Mouse (Mus musculus) limb, embryonic 15.5 days (tissue): ENCODE data around the gene Ccl26. TPM values are rescaled to one million over a fixed set of nuclear protein-coding genes. Genes with fewer than 3 reads are reported as not detected.

Experiments used
- ATAC-seq: fragments of 200-750 bp; cut with Nextera tagmentation; 2 replicates; pipeline ENCODE4 v1.8.0; 2017; ENCODE audit warnings: low read depth, moderate TSS enrichment; ENCODE audit not compliant: insufficient number of reproducible peaks, low FRiP score, low TSS enrichment
- H3K27ac ChIP-seq: fragments of 300-500 bp; sonication (generic); 2 replicates; pipeline ENCODE4 v1.5.1; 2015; ENCODE audit warnings: moderate library complexity, mild to moderate bottlenecking, inconsistent platforms
- H3K27me3 ChIP-seq: fragments of 300-500 bp; sonication (generic); 2 replicates; pipeline ENCODE4 v1.6.1; 2015; ENCODE audit warnings: inconsistent platforms
- H3K36me3 ChIP-seq: fragments of 300-500 bp; sonication (generic); 2 replicates; pipeline ENCODE4 v1.6.1; 2015; ENCODE audit warnings: inconsistent platforms
- H3K4me1 ChIP-seq: fragments of 300-500 bp; sonication (generic); 2 replicates; pipeline ENCODE4 v1.6.1; 2015; ENCODE audit warnings: inconsistent platforms
- H3K4me2 ChIP-seq: fragments of 300-500 bp; sonication (generic); 2 replicates; pipeline ENCODE4 v1.6.1; 2015; ENCODE audit warnings: mild to moderate bottlenecking, inconsistent platforms
- H3K4me3 ChIP-seq: fragments of 300-500 bp; sonication (generic); 2 replicates; pipeline ENCODE4 v1.5.1; 2015; ENCODE audit warnings: mild to moderate bottlenecking, inconsistent platforms
- H3K9ac ChIP-seq: fragments of 300-500 bp; sonication (generic); 2 replicates; pipeline ENCODE4 v1.6.1; 2015; ENCODE audit warnings: inconsistent platforms
- H3K9me3 ChIP-seq: fragments of 300-500 bp; sonication (generic); 2 replicates; pipeline ENCODE4 v1.6.1; 2016; ENCODE audit warnings: inconsistent platforms
- WGBS: fragments of 180-500 bp; shearing (Covaris S2); methylation state at CpG from one replicate; pipeline ENCODE4 v1.1.7; 2015; 5-methylcytosine and 5-hydroxymethylcytosine counted together
- polyA plus RNA-seq: library from polyadenylated mRNA; unstranded; fragments of >200 nt; fragmentation: Nextera tagmentation; extraction: Ambion mirVana; gene quantifications from 2 replicates; pipeline ENCODE4 v1.2.1, GENCODE M21; 2015

Gene Ccl26
- polyA plus RNA-seq, 1 experiment from 2014 or later = not detected

DNA sequence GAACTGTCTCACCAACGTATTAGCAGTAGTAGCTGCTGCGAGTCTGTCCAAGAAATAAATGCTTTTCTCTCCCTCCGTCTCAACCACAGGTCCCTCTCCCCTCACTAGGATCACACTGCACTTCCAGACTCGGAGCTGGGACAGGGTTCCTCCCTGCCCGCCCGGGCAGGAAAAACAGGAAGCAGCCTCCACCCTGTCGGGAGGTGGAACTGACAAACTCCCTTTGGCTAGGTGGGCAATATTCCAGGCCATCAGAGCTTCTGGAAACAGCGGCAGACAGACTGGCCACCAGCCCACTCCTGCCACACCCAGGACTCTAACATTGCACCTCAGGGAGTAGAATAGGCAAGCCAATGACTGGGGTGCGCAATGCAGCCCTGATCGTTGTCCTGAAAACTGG, 29.9 kb downstream of the Ccl26 start:
- peak overlapping the region; percentile 10 for H3K4me2 ChIP-seq
- WGBS = 41% methylated on average over 10 of the region's 10 CpGs
- ATAC-seq = peak; percentile 38; the same call in 1 of the 2 replicates

DNA sequence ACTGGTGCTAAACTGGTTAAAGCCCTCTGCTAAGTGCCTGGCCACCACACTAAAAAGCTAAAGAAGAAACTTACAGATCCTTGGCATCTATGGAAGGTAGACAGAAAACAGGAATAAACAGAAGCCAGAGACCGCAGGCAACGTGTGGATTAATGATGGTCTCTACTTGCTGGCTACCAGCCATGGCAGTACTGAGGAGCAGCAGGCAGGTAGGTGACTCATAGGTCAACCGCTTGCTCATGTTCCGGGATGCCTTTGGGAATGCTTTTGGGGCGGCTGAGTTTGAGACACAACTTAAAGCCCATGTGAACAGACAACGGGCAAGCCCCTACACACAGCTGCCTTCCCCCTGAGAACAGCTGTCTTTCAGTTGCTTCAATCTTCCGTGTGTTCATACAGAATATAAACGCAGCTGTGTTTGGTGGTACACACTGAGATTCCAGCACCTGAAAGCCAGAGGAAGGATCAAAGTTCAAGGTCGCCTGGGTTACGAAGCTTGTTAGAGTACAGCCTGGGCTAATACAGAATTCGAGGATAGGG, 32.0 kb downstream of the Ccl26 start:
- no peaks in the 10 kb centered on the region; the same call in 1 of the 2 replicates for H3K9me3 ChIP-seq
- no peak for ATAC-seq

More for the DNA sequence above, 29.9 kb downstream of the Ccl26 start:
- H3K4me3 ChIP-seq = no peak overlapping the region
- peaks cover 7% of the 10 kb centered on the region; the same call in 1 of the 2 replicates for H3K36me3 ChIP-seq
- H3K27me3 ChIP-seq = no peaks in the 10 kb centered on the region
- peak overlapping the region; percentile 80 for H3K27ac ChIP-seq
- H3K9me3 ChIP-seq = no peaks in the 10 kb centered on the region; the same call in 1 of the 2 replicates
- no peak overlapping the region for H3K9ac ChIP-seq
- peaks cover 24% of the 10 kb centered on the region for H3K4me1 ChIP-seq

DNA sequence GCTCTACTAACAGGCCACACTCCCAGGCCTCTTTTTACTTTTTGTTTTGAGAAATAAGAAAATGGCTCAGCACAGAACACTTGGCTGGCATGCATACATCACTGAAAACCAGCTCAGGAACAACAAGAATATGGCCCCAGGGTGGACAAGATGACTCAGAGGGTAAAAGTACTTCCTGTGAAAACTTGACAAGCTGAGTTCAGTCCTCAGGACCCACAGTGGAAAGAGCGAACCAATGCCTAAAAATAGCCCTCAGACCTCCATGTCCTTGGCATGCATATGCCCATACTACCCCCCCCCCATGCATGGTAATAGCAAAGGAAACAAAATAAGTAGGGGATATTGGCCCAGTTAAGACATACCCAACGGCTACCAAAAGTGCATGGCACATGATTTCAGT, 33.4 kb downstream of the Ccl26 start:
- no peak for ATAC-seq

More for the DNA sequence above, 32.0 kb downstream of the Ccl26 start:
- Histone ChIP-seq H3K36me3 (peaks cover 9% of the 10 kb centered on the region; the same call in 1 of the 2 replicates), H3K9ac (no peak overlapping the region), H3K4me2 (no peak overlapping the region), H3K27ac (no peak overlapping the region), H3K4me3 (no peak overlapping the region), H3K27me3 (no peaks in the 10 kb centered on the region), H3K4me1 (peaks cover 24% of the 10 kb centered on the region)
- WGBS = 69% methylated on average over 11 of the region's 11 CpGs

DNA sequence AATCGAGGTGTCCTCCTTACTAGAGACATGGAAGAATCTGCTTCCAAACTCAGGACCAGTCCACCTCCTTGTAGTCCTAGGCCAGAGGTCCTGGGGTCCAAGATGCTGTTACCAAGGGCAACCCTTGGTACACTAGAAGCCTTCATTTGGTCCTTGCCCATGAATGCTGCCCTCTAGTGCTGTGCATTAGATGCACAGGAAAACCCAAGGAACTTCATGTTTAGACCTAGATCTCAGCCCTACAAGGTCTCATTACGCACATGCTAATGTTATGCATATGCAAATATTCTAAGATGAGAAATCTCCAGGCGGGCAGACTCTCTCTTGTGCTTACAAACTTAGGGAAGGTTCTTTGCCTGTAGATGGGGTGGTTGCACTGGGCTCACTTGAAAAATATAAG, 34.1 kb downstream of the Ccl26 start:
- WGBS = 85% methylated on average over 3 of the region's 3 CpGs

More for the DNA sequence above, 33.4 kb downstream of the Ccl26 start:
- peaks cover 9% of the 10 kb centered on the region; the same call in 1 of the 2 replicates for H3K36me3 ChIP-seq
- 61% methylated on average over 2 of the region's 2 CpGs for WGBS
- no peak overlapping the region for H3K27ac ChIP-seq
- no peak overlapping the region for H3K9ac ChIP-seq
- no peaks in the 10 kb centered on the region for H3K27me3 ChIP-seq
- peaks cover 38% of the 10 kb centered on the region for H3K4me1 ChIP-seq
- H3K9me3 ChIP-seq = no peaks in the 10 kb centered on the region; the same call in 1 of the 2 replicates
- H3K4me2 ChIP-seq = no peak overlapping the region
- no peak overlapping the region for H3K4me3 ChIP-seq

DNA sequence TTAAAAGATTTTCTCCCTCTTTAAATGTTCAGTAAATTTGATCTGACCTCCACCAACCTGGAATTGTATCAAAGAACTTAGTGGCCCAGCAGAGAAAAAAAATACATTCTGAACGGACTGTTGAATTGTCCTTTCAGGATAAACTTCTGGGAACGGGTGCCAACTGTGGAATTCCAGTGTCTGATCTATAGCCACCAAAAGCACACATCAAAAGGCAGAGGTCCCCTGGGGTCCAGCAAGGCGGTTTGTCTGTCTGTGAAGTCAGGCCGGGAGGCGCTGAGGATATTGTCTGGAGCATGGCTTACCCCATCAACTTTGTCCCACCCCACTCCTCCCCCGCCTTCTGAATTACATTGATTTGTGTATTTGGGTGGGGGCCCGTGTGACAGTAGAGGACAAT, 35.4 kb downstream of the Ccl26 start:
- no peak for ATAC-seq
- Histone ChIP-seq H3K9me3 (no peaks in the 10 kb centered on the region; the same call in 1 of the 2 replicates), H3K4me3 (no peak overlapping the region), H3K36me3 (peaks cover 9% of the 10 kb centered on the region; the same call in 1 of the 2 replicates), H3K27me3 (no peaks in the 10 kb centered on the region), H3K9ac (no peak overlapping the region), H3K27ac (no peak overlapping the region), H3K4me1 (peaks cover 37% of the 10 kb centered on the region), H3K4me2 (no peak overlapping the region)
- WGBS = 34% methylated on average over 7 of the region's 7 CpGs

More for the DNA sequence above, 34.1 kb downstream of the Ccl26 start:
- H3K4me3 ChIP-seq = no peak overlapping the region
- H3K9ac ChIP-seq = no peak overlapping the region
- H3K9me3 ChIP-seq = no peaks in the 10 kb centered on the region; the same call in 1 of the 2 replicates
- no peaks in the 10 kb centered on the region for H3K27me3 ChIP-seq
- H3K27ac ChIP-seq = no peak overlapping the region
- peaks cover 44% of the 10 kb centered on the region for H3K4me1 ChIP-seq
- no peak for ATAC-seq
- no peak overlapping the region for H3K4me2 ChIP-seq
- H3K36me3 ChIP-seq = peaks cover 9% of the 10 kb centered on the region; the same call in 1 of the 2 replicates

DNA sequence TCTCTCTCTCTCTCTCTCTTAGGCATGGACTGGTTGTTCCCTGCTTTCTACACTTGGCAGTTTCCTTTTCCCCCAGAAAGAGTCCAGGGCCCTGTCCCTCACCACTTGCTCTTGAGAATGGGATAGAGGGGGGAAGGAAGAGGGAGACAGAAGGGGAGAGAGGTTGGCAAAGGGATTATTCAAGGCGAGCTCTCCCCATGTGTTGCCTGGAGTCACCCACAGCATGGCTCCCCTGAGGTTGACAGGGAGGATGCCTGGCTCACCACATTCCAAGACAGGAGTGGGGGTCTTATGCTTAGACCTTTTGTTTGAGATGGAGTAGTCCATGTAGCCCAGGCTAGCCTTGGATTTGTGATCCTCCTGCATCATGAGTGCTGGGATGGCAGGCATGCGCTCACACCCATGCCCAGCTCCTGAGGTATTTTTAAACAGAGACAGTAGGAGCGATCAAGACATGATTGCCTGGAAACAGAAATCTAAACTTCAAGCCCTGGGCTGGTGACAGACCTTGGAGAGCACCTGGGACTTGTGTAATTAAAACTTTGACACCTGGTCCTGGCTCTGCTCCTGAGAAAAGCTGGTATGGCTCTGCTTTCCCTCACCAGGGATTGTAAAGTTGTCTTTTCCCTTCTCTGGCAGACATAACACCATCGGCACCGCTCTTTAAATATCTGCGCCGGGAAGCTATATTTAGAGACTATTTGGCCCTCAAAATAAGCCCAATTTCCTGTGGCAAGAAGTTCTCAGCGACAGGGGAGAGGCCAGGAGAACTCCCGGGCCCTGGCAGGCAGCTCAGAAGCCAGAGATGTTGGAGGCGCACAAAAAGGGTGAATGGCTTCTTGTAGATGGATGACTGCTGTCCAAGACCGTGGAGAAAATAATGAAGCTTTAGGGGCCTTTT, 38.5 kb downstream of the Ccl26 start:
- WGBS = 31% methylated on average over 11 of the region's 11 CpGs
- Histone ChIP-seq H3K4me2 (0 out of 2 replicates have a peak overlapping the region, but pooled peaks have one; percentile 1), H3K27me3 (no peaks in the 10 kb centered on the region), H3K4me3 (no peak overlapping the region), H3K27ac (peak overlapping the region; percentile 71), H3K36me3 (peaks cover 2% of the 10 kb centered on the region; the same call in 1 of the 2 replicates), H3K4me1 (peaks cover 29% of the 10 kb centered on the region), H3K9ac (no peak overlapping the region), H3K9me3 (no peaks in the 10 kb centered on the region)
- no peak for ATAC-seq

DNA sequence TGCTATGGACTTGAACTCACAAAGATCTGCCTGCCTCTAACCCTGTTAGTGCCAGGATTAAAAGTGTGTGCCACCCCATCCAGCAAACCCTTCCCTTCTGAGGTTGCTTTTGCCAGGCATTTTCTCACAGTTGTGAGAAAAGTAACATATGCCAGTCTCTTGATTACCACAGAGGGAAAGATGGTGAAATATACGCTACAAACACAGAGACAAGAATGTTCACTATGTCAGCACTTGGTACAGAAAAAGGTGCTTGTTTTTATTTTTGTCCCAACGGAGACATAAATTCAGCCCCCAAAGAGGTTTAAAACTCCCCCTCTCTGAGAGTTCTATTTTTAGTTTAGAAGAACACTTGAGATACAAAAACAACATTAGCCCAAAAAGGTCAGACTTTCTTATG, 39.3 kb downstream of the Ccl26 start:
- Histone ChIP-seq H3K4me2 (no peak overlapping the region), H3K27me3 (no peaks in the 10 kb centered on the region), H3K9me3 (no peaks in the 10 kb centered on the region), H3K4me3 (no peak overlapping the region), H3K4me1 (peaks cover 27% of the 10 kb centered on the region), H3K36me3 (peaks cover 2% of the 10 kb centered on the region; the same call in 1 of the 2 replicates), H3K27ac (peak overlapping the region; percentile 71; the same call in 1 of the 2 replicates), H3K9ac (no peak overlapping the region)
- ATAC-seq = no peak
- WGBS = 72% methylated on average over 2 of the region's 2 CpGs

DNA sequence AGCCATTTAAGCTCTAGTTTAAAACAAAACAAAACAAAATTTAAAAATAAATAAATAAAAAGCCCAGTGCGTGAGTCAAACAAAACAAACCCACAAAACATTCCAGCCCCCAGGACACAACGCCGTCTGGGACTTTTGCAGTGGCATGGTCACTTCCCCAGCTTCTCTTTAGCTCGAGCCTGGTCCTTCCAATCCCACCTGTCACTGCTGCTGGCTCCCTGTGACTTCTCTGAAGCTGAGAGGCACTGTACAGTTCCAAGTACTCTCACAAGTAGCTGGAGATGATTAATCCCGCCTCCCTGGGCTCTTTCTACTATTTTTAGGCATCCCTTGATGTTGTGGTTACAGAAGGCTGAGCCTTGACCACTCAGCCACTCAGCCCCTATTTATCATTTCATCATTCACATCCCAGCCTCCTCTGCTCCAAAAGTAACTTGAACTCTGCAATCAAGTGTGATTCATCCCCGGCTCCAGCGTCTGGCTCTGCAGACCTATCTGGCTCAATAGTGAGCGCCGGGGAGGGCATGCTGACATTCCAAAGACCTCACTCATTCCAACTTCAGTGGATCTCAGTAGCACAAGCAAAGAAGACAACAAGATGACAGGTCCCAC, 41.2 kb downstream of the Ccl26 start:
- Histone ChIP-seq H3K4me3 (no peak overlapping the region), H3K4me2 (no peak overlapping the region), H3K36me3 (peaks cover 2% of the 10 kb centered on the region; the same call in 1 of the 2 replicates), H3K27me3 (no peaks in the 10 kb centered on the region), H3K9me3 (no peaks in the 10 kb centered on the region), H3K9ac (no peak overlapping the region), H3K27ac (no peak overlapping the region; the same call in 1 of the 2 replicates), H3K4me1 (peaks cover 32% of the 10 kb centered on the region)
- WGBS = 63% methylated on average over 9 of the region's 9 CpGs
- ATAC-seq = no peak

DNA sequence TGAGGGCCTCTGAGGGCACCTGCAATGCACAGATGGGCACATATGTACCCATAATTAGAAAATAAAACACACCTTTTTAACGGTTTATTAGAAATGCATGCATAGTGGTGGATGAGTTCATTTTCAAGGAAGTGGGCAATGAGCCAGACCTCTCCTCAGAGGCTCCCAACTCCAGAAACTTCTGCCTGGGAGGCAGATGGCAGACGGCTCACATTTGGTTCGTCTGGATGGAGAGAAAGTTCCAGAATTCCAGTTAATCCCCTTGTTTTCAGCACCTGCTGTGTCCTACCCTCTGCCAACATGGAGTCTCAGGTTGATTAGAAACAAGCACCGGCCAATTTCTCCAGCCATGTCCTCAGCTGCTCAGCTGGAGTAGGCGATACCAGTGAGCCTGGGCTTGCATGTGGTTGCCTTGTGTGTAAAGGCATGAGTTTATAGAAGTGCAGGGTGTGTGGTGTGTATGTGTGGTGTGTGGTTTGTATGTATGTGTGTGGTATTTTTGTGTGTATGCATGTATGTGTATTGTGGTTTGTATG, 46.0 kb downstream of the Ccl26 start:
- Histone ChIP-seq H3K27me3 (no peaks in the 10 kb centered on the region), H3K36me3 (peaks cover 16% of the 10 kb centered on the region), H3K4me3 (no peak overlapping the region), H3K27ac (0 out of 2 replicates have a peak overlapping the region, but pooled peaks have one; percentile 3), H3K9ac (no peak overlapping the region), H3K4me2 (no peak overlapping the region), H3K4me1 (peaks cover 9% of the 10 kb centered on the region; the same call in 1 of the 2 replicates), H3K9me3 (0 out of 2 replicates have a peak, but pooled peaks cover 9% of the 10 kb centered on the region)
- ATAC-seq = no peak
- WGBS = 44% methylated on average over 5 of the region's 5 CpGs

DNA sequence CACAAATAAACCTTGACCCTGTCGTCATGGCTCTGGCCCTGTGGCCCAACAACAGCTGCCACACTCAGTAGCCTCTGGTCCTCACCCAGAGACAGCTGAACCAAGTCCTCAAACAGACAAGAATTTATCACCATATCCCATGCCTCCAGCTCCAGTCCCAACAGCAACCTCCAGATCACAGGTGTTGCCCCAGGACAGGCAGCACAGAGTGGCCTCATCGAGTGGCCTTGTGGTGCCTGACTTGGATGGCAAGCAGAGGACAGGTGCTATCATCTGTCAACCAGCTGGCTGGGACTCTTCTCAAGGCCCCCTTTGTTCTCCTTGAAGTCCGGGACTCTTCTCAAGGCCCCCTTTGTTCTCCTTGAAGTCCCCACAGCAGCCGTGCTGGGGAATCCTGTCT, 50.2 kb downstream of the Ccl26 start:
- WGBS = 56% methylated on average over 4 of the region's 4 CpGs
- no peak overlapping the region for H3K27ac ChIP-seq
- H3K9ac ChIP-seq = no peak overlapping the region

DNA sequence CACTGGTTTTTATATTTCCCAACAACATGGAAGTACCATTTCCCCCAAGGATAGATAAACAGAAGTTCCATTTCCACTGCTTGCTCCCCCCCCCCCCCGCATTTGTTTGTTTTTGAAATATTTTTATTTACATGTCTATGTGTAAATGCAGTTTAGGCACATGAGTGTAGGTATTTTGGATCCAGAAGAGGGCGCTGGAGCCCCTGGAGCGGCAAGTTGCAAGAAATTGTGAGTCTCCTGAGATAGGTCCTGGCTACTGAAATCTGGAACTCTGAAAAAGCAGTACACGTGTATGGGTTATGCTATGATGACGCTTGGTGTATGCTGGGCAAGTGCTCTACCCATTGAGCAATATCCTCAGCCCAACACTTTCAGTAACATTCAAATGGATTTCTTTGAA, 52.3 kb downstream of the Ccl26 start:
- H3K4me2 ChIP-seq = no peak overlapping the region
- 58% methylated on average over 5 of the region's 5 CpGs for WGBS
- H3K9me3 ChIP-seq = 0 out of 2 replicates have a peak, but pooled peaks cover 6% of the 10 kb centered on the region
- H3K9ac ChIP-seq = no peak overlapping the region
- no peak overlapping the region for H3K4me3 ChIP-seq
- ATAC-seq = no peak
- peaks cover 36% of the 10 kb centered on the region for H3K4me1 ChIP-seq
- no peaks in the 10 kb centered on the region for H3K27me3 ChIP-seq
- no peak overlapping the region for H3K27ac ChIP-seq
- H3K36me3 ChIP-seq = peaks cover 8% of the 10 kb centered on the region; the same call in 1 of the 2 replicates

More for the DNA sequence above, 50.2 kb downstream of the Ccl26 start:
- Histone ChIP-seq H3K4me3 (no peak overlapping the region), H3K4me1 (peaks cover 21% of the 10 kb centered on the region), H3K9me3 (0 out of 2 replicates have a peak, but pooled peaks cover 9% of the 10 kb centered on the region), H3K36me3 (peaks cover 16% of the 10 kb centered on the region), H3K4me2 (no peak overlapping the region), H3K27me3 (no peaks in the 10 kb centered on the region)
- peak; percentile 82 for ATAC-seq
